Mouse (Mus musculus) hindbrain, embryonic 14.5 days (tissue): ENCODE results near the gene Gpr150. TPM values are rescaled to one million over a fixed set of nuclear protein-coding genes. Genes with fewer than 3 reads are reported as not detected.

ENCODE experiments used
- ATAC-seq: fragments of 200-750 bp; cut with Nextera tagmentation; 2 replicates; pipeline ENCODE4 v1.8.0; 2017; ENCODE audit warnings: moderate number of reproducible peaks, mild to moderate bottlenecking, moderate TSS enrichment, moderate library complexity; ENCODE audit not compliant: low FRiP score
- DNase-seq: peaks from one replicate; pipeline ENCODE4 v3.0.0-alpha.2; 2015; ENCODE audit warnings: low spot score
- H3K27ac ChIP-seq: fragments of 300-500 bp; sonication (generic); 2 replicates; pipeline ENCODE4 v1.5.1; 2014; ENCODE audit warnings: mild to moderate bottlenecking, moderate library complexity
- H3K27me3 ChIP-seq: fragments of 300-500 bp; sonication (generic); 2 replicates; pipeline ENCODE4 v1.6.1; 2014; ENCODE audit warnings: mild to moderate bottlenecking, low read length, mixed read lengths; ENCODE audit not compliant: control insufficient read depth, insufficient read depth
- H3K36me3 ChIP-seq: fragments of 300-500 bp; sonication (generic); replicated peaks from 2 replicates; pipeline ENCODE4 v1.6.1; 2014; ENCODE audit not compliant: control insufficient read depth, insufficient read depth
- H3K4me1 ChIP-seq: fragments of 300-500 bp; sonication (generic); replicated peaks from 2 replicates; pipeline ENCODE4 v1.6.1; 2014; ENCODE audit warnings: antibody characterized with exemption, low read length, mixed read lengths; ENCODE audit not compliant: control insufficient read depth, insufficient read depth
- H3K4me2 ChIP-seq: fragments of 300-500 bp; sonication (generic); replicated peaks from 2 replicates; pipeline ENCODE4 v1.6.1; 2014; ENCODE audit warnings: mild to moderate bottlenecking, moderate library complexity
- H3K4me3 ChIP-seq: fragments of 300-500 bp; sonication (generic); replicated peaks from 2 replicates; pipeline ENCODE4 v1.5.1; 2014; ENCODE audit warnings: mild to moderate bottlenecking, low read length
- H3K9ac ChIP-seq: fragments of 300-500 bp; sonication (generic); 2 replicates; pipeline ENCODE4 v1.6.1; 2014
- H3K9me3 ChIP-seq: fragments of 300-500 bp; sonication (generic); 2 replicates; pipeline ENCODE4 v1.6.1; 2016; ENCODE audit warnings: low read length; ENCODE audit not compliant: control insufficient read depth
- WGBS: fragments of 180-500 bp; shearing (Covaris S2); extraction: QIAGEN DNeasy Blood & Tissue Kit; methylation state at CpG from one replicate; pipeline ENCODE4 v1.1.7; 2014; 5-methylcytosine and 5-hydroxymethylcytosine counted together
- polyA plus RNA-seq: library from polyadenylated mRNA; unstranded; fragments of >200 nt; fragmentation: Nextera tagmentation; extraction: Ambion mirVana; gene quantifications from 2 replicates; pipeline ENCODE4 v1.2.1, GENCODE M21; 2014

Gpr150 gene
- 2.9 and 3.0 TPM in 2 replicates for polyA plus RNA-seq

DNA sequence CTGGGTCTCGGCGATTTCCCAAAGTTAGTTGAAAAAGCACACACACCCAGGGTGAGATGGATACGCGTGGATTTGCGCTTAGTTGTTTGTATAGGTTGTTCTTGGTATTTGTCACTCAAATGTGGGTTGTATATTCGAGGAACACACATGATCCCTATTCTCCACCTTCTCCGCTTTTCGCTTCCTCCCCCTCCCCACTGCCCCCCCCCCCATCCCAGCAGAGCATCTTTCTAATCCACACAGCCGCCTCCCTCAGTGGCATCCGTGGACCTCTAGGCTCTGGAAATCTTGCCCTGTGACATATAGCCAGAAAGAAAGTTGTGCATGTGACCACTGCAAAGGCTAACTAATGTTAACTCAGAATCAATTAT is at the start of gene Gpr150:
TSS of gene Gpr150 (minus strand) at position 101 of the 371 bp plus-strand sequence.
- no peaks in the 10 kb centered on the region for H3K36me3 ChIP-seq
- WGBS = 12% methylated on average over 10 of the region's 10 CpGs
- ATAC-seq (no peak), DNase-seq (no peak)
- no peaks in the 10 kb centered on the region for H3K4me1 ChIP-seq
- peak within 1 kb of the TSS; percentile 98 for H3K4me2 ChIP-seq
- peaks cover 29% of the 10 kb centered on the region for H3K27me3 ChIP-seq
- H3K9ac ChIP-seq = peak within 1 kb of the TSS; percentile 61
- H3K4me3 ChIP-seq = peak within 1 kb of the TSS; percentile 53
- 0 out of 2 replicates have a peak within 1 kb of the TSS, but pooled peaks have one; percentile 3 for H3K27ac ChIP-seq
- no peaks in the 10 kb centered on the region for H3K9me3 ChIP-seq

DNA sequence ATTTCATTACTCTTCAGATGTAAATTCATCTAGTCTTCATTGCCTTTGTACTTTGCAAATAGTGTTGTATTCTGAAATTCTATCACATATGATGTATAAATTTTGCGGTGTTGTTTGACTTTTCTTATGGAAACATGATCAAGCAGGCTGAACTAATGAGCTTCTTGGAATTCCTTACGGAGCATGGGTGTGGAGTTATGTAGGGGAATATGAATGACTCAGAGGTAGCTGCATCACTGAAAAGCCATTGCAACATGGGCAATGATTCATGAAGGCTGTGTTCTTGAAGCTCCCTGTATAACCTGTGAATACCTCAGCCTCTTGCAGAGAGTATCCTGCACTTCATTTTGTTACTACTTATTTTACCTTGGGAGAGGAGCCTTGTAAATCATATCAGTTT is 45.2 kb upstream of the Gpr150 start:
- ATAC-seq = no peak
- 94% methylated on average over 2 of the region's 2 CpGs for WGBS
- no peaks in the 10 kb centered on the region for H3K27me3 ChIP-seq
- no peak overlapping the region for H3K4me2 ChIP-seq
- H3K4me1 ChIP-seq = peaks cover 9% of the 10 kb centered on the region; the same call in 1 of the 2 replicates
- no peak overlapping the region for H3K4me3 ChIP-seq
- no peak for DNase-seq
- no peak overlapping the region for H3K9ac ChIP-seq
- no peaks in the 10 kb centered on the region; the same call in 1 of the 2 replicates for H3K36me3 ChIP-seq
- H3K27ac ChIP-seq = no peak overlapping the region
- H3K9me3 ChIP-seq = no peaks in the 10 kb centered on the region

DNA sequence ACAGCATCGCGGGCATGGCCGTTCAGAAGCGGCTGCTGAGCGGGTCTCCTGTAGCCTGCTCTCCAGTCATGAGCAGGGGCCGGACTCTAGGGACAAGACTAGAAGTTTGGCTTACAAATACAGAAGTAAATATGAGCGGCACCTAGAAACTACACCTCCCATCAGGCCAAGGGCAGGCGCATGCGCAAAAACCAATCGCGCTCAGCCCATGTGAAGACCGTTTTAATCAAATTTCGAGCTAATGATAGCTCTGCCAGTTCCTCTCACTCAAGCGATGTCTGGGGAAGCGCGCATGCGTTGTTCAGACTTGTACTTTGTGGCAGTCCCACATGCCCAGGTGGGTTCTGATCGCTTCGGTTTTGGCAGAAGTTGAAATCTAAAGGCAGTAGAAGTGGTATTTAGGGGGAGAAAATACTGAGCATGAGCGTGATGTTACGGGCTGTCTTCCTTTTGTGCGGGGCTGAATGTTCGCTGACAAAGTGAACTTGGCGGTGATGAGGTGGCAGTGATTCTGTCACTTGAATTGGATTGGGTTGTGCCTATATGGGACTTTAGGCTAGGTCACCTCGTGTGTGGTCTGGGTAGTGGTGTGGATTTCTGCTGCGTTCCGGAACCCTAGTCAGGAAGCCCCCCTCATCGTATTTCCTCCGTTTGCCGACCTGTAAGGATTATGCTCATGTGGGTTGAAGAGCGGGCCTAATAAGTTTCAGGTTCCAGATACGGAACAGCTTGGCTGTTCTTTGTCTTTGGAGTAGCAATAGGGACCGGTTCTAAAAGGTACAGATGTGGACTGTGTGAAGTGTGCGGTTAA is 41.9 kb upstream of the Gpr150 start, which contains the start of the genes Arsk and Ttc37:
TSS of gene Arsk (minus strand) at position 168 of the 811 bp plus-strand sequence.
TSS of gene Ttc37 (plus strand) at position 242 of the 811 bp plus-strand sequence.
- Histone ChIP-seq H3K4me3 (peak within 1 kb of the TSS; percentile 70), H3K9ac (peak within 1 kb of the TSS; percentile 71), H3K36me3 (no peaks in the 10 kb centered on the region; the same call in 1 of the 2 replicates), H3K4me2 (peak within 1 kb of the TSS; percentile 85), H3K9me3 (no peaks in the 10 kb centered on the region), H3K27ac (peak within 1 kb of the TSS; percentile 68; the same call in 1 of the 2 replicates), H3K4me1 (peaks cover 9% of the 10 kb centered on the region; the same call in 1 of the 2 replicates), H3K27me3 (no peaks in the 10 kb centered on the region)
- DNase-seq (peak; percentile 97), ATAC-seq (peak; percentile 99)
- under 1% methylated on average over 34 of the region's 34 CpGs for WGBS

- ATAC-seq (peak; percentile 88), DNase-seq (no peak)
- Histone ChIP-seq H3K27ac (peak overlapping the region; percentile 68; the same call in 1 of the 2 replicates), H3K9me3 (no peaks in the 10 kb centered on the region), H3K4me1 (peaks cover 9% of the 10 kb centered on the region; the same call in 1 of the 2 replicates), H3K4me2 (peak overlapping the region; percentile 53), H3K36me3 (no peaks in the 10 kb centered on the region; the same call in 1 of the 2 replicates), H3K27me3 (no peaks in the 10 kb centered on the region), H3K4me3 (peak overlapping the region; percentile 70), H3K9ac (peak overlapping the region; percentile 71)
- 3% methylated on average over 16 of the region's 16 CpGs for WGBS
Observed at GRCm38 (mm10) chr13:76098116-76098492, 41.3 kb upstream of the Gpr150 start.

DNA sequence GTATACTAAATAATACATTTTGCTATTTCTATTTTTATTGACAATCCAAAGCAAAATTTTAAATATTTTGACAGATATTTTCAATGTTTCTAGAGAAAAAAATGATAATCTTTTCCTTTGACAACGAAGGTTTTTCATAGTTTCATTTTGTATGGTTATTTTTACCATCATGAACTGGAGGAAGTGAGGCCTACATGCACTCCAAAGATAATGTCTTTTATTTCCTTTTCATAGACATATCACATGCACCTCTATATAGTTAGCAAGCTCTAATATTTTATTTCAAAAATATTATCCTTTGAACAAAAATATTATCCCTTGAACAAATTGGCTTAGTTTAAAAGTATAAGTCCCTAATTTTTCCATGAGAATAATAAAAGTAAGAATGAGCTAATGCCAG is 17.5 kb upstream of the Gpr150 start:
- H3K4me1 ChIP-seq = no peaks in the 10 kb centered on the region
- no peak overlapping the region for H3K27ac ChIP-seq
- H3K36me3 ChIP-seq = 0 out of 2 replicates have a peak, but pooled peaks cover 3% of the 10 kb centered on the region
- 87% methylated on average over 1 of the region's 1 CpGs for WGBS
- H3K4me3 ChIP-seq = no peak overlapping the region
- no peaks in the 10 kb centered on the region for H3K27me3 ChIP-seq
- H3K9ac ChIP-seq = no peak overlapping the region
- no peak for ATAC-seq
- H3K4me2 ChIP-seq = no peak overlapping the region
- no peak for DNase-seq
- no peaks in the 10 kb centered on the region for H3K9me3 ChIP-seq

- peak; percentile 40; the same call in 1 of the 2 replicates for ATAC-seq
Observed at GRCm38 (mm10) chr13:76064363-76064945, 7.7 kb upstream of the Gpr150 start.

GRCm38 (mm10) chr13:76063548-76063947 is 6.8 kb upstream of the Gpr150 start:
- H3K4me2 ChIP-seq = no peak overlapping the region
- peaks cover 8% of the 10 kb centered on the region; the same call in 1 of the 2 replicates for H3K36me3 ChIP-seq
- H3K27me3 ChIP-seq = no peaks in the 10 kb centered on the region
- ATAC-seq (no peak), DNase-seq (no peak)
- H3K4me3 ChIP-seq = no peak overlapping the region
- H3K27ac ChIP-seq = no peak overlapping the region
- 92% methylated on average over 4 of the region's 4 CpGs for WGBS
- no peaks in the 10 kb centered on the region for H3K9me3 ChIP-seq
- no peaks in the 10 kb centered on the region for H3K4me1 ChIP-seq
- H3K9ac ChIP-seq = no peak overlapping the region

More at GRCm38 (mm10) chr13:76064363-76064945, 7.7 kb upstream of the Gpr150 start:
- Histone ChIP-seq H3K4me2 (no peak overlapping the region), H3K9me3 (no peaks in the 10 kb centered on the region), H3K4me1 (no peaks in the 10 kb centered on the region), H3K36me3 (peaks cover 8% of the 10 kb centered on the region; the same call in 1 of the 2 replicates), H3K27me3 (no peaks in the 10 kb centered on the region), H3K4me3 (no peak overlapping the region), H3K9ac (no peak overlapping the region), H3K27ac (no peak overlapping the region)
- no peak for DNase-seq
- 83% methylated on average over 13 of the region's 13 CpGs for WGBS

DNA sequence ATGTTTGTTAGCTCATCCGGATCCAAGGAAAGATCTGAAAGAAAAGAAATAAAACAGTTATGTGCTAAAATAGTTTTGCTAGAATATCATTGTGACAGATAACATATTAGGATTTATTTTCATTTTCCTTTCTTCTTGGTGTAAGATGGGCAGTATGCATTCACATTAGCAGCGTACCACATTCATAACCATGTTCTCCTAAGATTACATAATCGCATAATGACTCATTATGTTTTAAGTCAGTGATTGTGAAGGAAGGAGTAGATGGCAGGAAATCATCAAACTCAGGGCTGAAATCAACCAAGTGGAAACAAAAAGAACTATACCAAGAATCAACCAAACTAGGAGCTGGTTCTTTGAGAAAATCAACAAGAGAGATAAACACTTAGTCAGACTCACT is 5.8 kb upstream of the Gpr150 start:
- Histone ChIP-seq H3K4me1 (no peaks in the 10 kb centered on the region), H3K27ac (no peak overlapping the region), H3K9ac (no peak overlapping the region), H3K27me3 (peaks cover 7% of the 10 kb centered on the region; the same call in 1 of the 2 replicates), H3K4me3 (no peak overlapping the region), H3K36me3 (peaks cover 8% of the 10 kb centered on the region; the same call in 1 of the 2 replicates), H3K9me3 (no peaks in the 10 kb centered on the region), H3K4me2 (no peak overlapping the region)
- no peak for ATAC-seq
- WGBS = 97% methylated on average over 3 of the region's 3 CpGs
- DNase-seq = no peak

GRCm38 (mm10) chr13:76062126-76062525 is 5.3 kb upstream of the Gpr150 start:
- H3K4me3 ChIP-seq = no peak overlapping the region
- no peak overlapping the region for H3K9ac ChIP-seq
- no peaks in the 10 kb centered on the region for H3K9me3 ChIP-seq
- 91% methylated on average over 3 of the region's 3 CpGs for WGBS
- H3K4me1 ChIP-seq = no peaks in the 10 kb centered on the region
- peaks cover 8% of the 10 kb centered on the region; the same call in 1 of the 2 replicates for H3K36me3 ChIP-seq
- no peak overlapping the region for H3K4me2 ChIP-seq
- no peak overlapping the region for H3K27ac ChIP-seq
- DNase-seq (no peak), ATAC-seq (no peak)
- peaks cover 7% of the 10 kb centered on the region; the same call in 1 of the 2 replicates for H3K27me3 ChIP-seq
